13 mouse cellular contexts compared by ENCODE assay signal in the genomic region with DNA sequence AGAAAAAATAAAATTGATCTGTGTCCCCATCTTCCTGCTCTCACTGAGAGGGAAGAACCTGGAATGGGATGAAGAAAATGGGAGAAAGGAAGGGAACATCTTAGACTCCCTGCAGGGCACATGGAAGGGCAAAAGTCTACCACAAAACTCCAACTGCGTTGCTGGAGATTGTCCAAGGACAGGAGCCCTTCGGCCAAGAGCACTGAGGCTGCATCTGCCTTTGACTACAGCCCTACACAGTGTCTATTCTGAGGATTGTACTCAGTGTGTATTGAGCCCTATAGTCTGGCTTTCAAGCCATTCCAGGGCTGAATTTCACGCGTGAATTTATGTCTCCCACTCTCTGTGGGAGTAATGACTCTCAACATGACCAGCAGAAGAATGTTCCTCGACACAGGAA. TPM values are rescaled to one million over a fixed set of nuclear protein-coding genes. Genes with fewer than 3 reads are reported as not detected.
DNase-seq lines count a peak whose midpoint lies in the region; ATAC-seq and TF ChIP-seq lines count a peak whose summit lies in the region.
"Had no signal": no experiment of that assay in that cellular context is flagged by ENCODE, and none has a peak within 500 bp of the region (broad histone marks: within the 10 kb centered on the region; RNA-seq: fewer than 3 reads in every experiment).

No protein-coding gene starts in this region.

- H3K9ac ChIP-seq in hindbrain, postnatal 0 days (replicated peaks; ENCODE audit: low read length), result no peak overlapping the region
- no peak overlapping the region for H3K9ac ChIP-seq in lung, postnatal 0 days (replicated peaks; ENCODE audit: low read depth)
- H3K9ac ChIP-seq: liver, embryonic 14.5 days; neural tube, embryonic 12.5 days had no signal

- peak; percentile 57 for DNase-seq in adrenal gland, postnatal 10 days
- no peak for DNase-seq in adrenal gland, adult 8-10 months
- no peak for DNase-seq in layer of hippocampus, adult 2 months (ENCODE audit: low spot score in 2 of 2)
- DNase-seq in layer of hippocampus, postnatal 36 days, result no peak
- DNase-seq in cerebellum, adult 11-12 months, result peak; percentile 52
- peak; percentile 71 for DNase-seq in hindbrain, postnatal 0 days (ENCODE audit: low spot score)
- DNase-seq in lung, postnatal 0 days (ENCODE audit: low spot score), result no peak
- no peak for DNase-seq in T-cell, adult 2 months (ENCODE audit: low spot score)
- DNase-seq: embryo, embryonic 11 days had no signal

- no peak for TF ChIP-seq CTCF in layer of hippocampus, adult 2 months (conservative IDR thresholded peaks at IDR 0.05)
- no peak for TF ChIP-seq CTCF in hindbrain, postnatal 0 days (IDR thresholded peaks at IDR 0.05; ENCODE audit: low read depth)
- TF ChIP-seq CTCF in lung, postnatal 0 days (IDR thresholded peaks at IDR 0.05), result no peak

- H3K4me1 ChIP-seq in hindbrain, postnatal 0 days (ENCODE audit: insufficient read depth, low read length), result peaks cover 15% of the 10 kb centered on the region
- H3K4me1 ChIP-seq in lung, postnatal 0 days (ENCODE audit: insufficient read depth, low read depth, low read length), result no peaks in the 10 kb centered on the region

- peak; percentile 73 for ATAC-seq in hindbrain, postnatal 0 days
- ATAC-seq in lung, postnatal 0 days, result no peak
- ATAC-seq: activated CD4-positive, CD25-positive, alpha-beta regulatory T cell, adult 4 months had no signal

- H3K4me3 ChIP-seq in layer of hippocampus, adult 2 months, result no peak overlapping the region
- no peak overlapping the region for H3K4me3 ChIP-seq in hindbrain, postnatal 0 days (ENCODE audit: low read length)
- no peak overlapping the region for H3K4me3 ChIP-seq in lung, postnatal 0 days (ENCODE audit: low read depth, low read length)
- H3K4me3 ChIP-seq: neural tube, embryonic 12.5 days had no signal

- no peaks in the 10 kb centered on the region for H3K36me3 ChIP-seq in hindbrain, postnatal 0 days (ENCODE audit: insufficient read depth, low read length)
- no peaks in the 10 kb centered on the region for H3K36me3 ChIP-seq in lung, postnatal 0 days (ENCODE audit: insufficient read depth, low read length)
- H3K36me3 ChIP-seq: G1E; neural tube, embryonic 12.5 days had no signal

- no peaks in the 10 kb centered on the region for H3K27me3 ChIP-seq in hindbrain, postnatal 0 days (ENCODE audit: insufficient read depth, low read length)
- no peaks in the 10 kb centered on the region for H3K27me3 ChIP-seq in lung, postnatal 0 days (replicated peaks; ENCODE audit: insufficient read depth, low read length)
- H3K27me3 ChIP-seq: neural tube, embryonic 12.5 days had no signal

- no peak for TF ChIP-seq EP300 in lung, postnatal 0 days (IDR thresholded peaks at IDR 0.05)

- WGBS in hindbrain, postnatal 0 days, result 28% methylated on average over 5 of the region's 5 CpGs
- WGBS in lung, postnatal 0 days, result 51% methylated on average over 5 of the region's 5 CpGs

- H3K9me3 ChIP-seq in hindbrain, postnatal 0 days (ENCODE audit: low read length), result no peaks in the 10 kb centered on the region
- no peaks in the 10 kb centered on the region for H3K9me3 ChIP-seq in lung, postnatal 0 days (ENCODE audit: low read length)
- H3K9me3 ChIP-seq: G1E; neural tube, embryonic 12.5 days had no signal

- peak overlapping the region; percentile 76 for H3K27ac ChIP-seq in layer of hippocampus, adult 2 months
- H3K27ac ChIP-seq in hindbrain, postnatal 0 days, result peak overlapping the region; percentile 74
- no peak overlapping the region for H3K27ac ChIP-seq in lung, postnatal 0 days (ENCODE audit: low read length)
- H3K27ac ChIP-seq: liver, embryonic 14.5 days; neural tube, embryonic 12.5 days had no signal

- H3K4me2 ChIP-seq in hindbrain, postnatal 0 days (ENCODE audit: low read depth, low read length), result no peak overlapping the region
- no peak overlapping the region for H3K4me2 ChIP-seq in lung, postnatal 0 days (replicated peaks; ENCODE audit: low read depth, low read length)
- H3K4me2 ChIP-seq: neural tube, embryonic 12.5 days had no signal

RNA-seq across cellular contexts. Expression of a gene that starts 16.2 kb away (rescaled TPM):
- total RNA-seq in adrenal gland, postnatal 10 days (2021), result 10 to 100 TPM; 59.9 to 65.6 TPM
- 10 to 100 TPM; 62.3 to 89.5 (median 76.4) TPM for total RNA-seq in adrenal gland, adult 8-10 months (2022)
- 100 to 1,000 TPM; 217 to 220 TPM for total RNA-seq in layer of hippocampus, adult 2 months (2021)
- total RNA-seq in layer of hippocampus, postnatal 36 days (2021), result 100 to 1,000 TPM; 234 TPM
- total RNA-seq in hindbrain, postnatal 0 days (2014; rRNA removed), result 396 and 403 TPM in 2 replicates
- polyA plus RNA-seq in hindbrain, postnatal 0 days (2015; fragmentation: Nextera tagmentation; extraction: Ambion mirVana), result 1,251 and 1,433 TPM in 2 replicates
- 15.6 and 17.5 TPM in 2 replicates for polyA plus RNA-seq in lung, postnatal 0 days (2015; fragmentation: Nextera tagmentation; extraction: Ambion mirVana)
- total RNA-seq: G1E had no signal
- polyA plus RNA-seq: activated CD4-positive, CD25-positive, alpha-beta regulatory T cell, adult 4 months; G1E had no signal

Comparison
In these comparisons a context has a peak if more than half of its experiments do, and no peak if none do; other contexts are left out.
1. DNase-seq: peak in adrenal gland, postnatal 10 days (single experiment), cerebellum, adult 11-12 months (single experiment) and hindbrain, postnatal 0 days (single experiment); none in adrenal gland, adult 8-10 months (single experiment), layer of hippocampus, adult 2 months (0 of 2), layer of hippocampus, postnatal 36 days (0 of 2), lung, postnatal 0 days (single experiment) and T-cell, adult 2 months (single experiment).